ENCODE assay signal across 22 mouse cellular contexts in genomic region chr9:114111161-114111560, GRCm38 (mm10). TPM values are rescaled to one million over a fixed set of nuclear protein-coding genes. Genes with fewer than 3 reads are reported as not detected.
A peak's percentile ranks its signal among the peaks of the same experiment; 100 is the strongest.
DNase-seq lines count a peak whose midpoint lies in the region; ATAC-seq and TF ChIP-seq lines count a peak whose summit lies in the region.
"Had no signal": no experiment of that assay in that cellular context is flagged by ENCODE, and none has a peak within 500 bp of the region (broad histone marks: within the 10 kb centered on the region; RNA-seq: fewer than 3 reads in every experiment).

No protein-coding gene starts in this region.

- no peak overlapping the region for H3K4me3 ChIP-seq in heart, embryonic 11.5 days (ENCODE audit: low read depth, low read length)
- no peak overlapping the region for H3K4me3 ChIP-seq in intestine, embryonic 16.5 days (ENCODE audit: low read length)
- H3K4me3 ChIP-seq: embryonic facial prominence, embryonic 13.5 days; heart, adult 2 months; heart, embryonic 12.5 days; hindbrain, embryonic 10.5 days had no signal

- ATAC-seq in heart, embryonic 11.5 days (replicated peaks; ENCODE audit: insufficient number of reproducible peaks, low FRiP score, low TSS enrichment) = no peak
- 0 out of 2 replicates have a peak, but pooled peaks have one; percentile 26 for ATAC-seq in megakaryocyte-erythroid progenitor cell, adult 5-6 weeks (replicated peaks; ENCODE audit: low FRiP score, low TSS enrichment, poor library complexity, severe bottlenecking)
- ATAC-seq in intestine, embryonic 16.5 days = no peak
- ATAC-seq: intestine, postnatal 0 days had no signal

- H3K36me3 ChIP-seq in heart, embryonic 11.5 days (ENCODE audit: control insufficient read depth, insufficient read depth, low read length) = no peaks in the 10 kb centered on the region
- no peaks in the 10 kb centered on the region for H3K36me3 ChIP-seq in intestine, embryonic 16.5 days (ENCODE audit: control insufficient read depth, insufficient read depth, low read length)
- H3K36me3 ChIP-seq: embryonic facial prominence, embryonic 13.5 days; heart, embryonic 12.5 days; hindbrain, embryonic 10.5 days had no signal

- H3K9me3 ChIP-seq in heart, embryonic 11.5 days (replicated peaks; ENCODE audit: control insufficient read depth, low read length) = no peaks in the 10 kb centered on the region
- no peaks in the 10 kb centered on the region for H3K9me3 ChIP-seq in intestine, embryonic 16.5 days (ENCODE audit: control insufficient read depth, low read length)
- H3K9me3 ChIP-seq: embryonic facial prominence, embryonic 13.5 days; heart, embryonic 12.5 days; hindbrain, embryonic 10.5 days had no signal

- no peaks in the 10 kb centered on the region for H3K4me1 ChIP-seq in heart, embryonic 11.5 days (ENCODE audit: control insufficient read depth, insufficient read depth, low read length)
- H3K4me1 ChIP-seq in intestine, embryonic 16.5 days (ENCODE audit: control insufficient read depth, insufficient read depth, low read length) = no peaks in the 10 kb centered on the region
- H3K4me1 ChIP-seq: heart, embryonic 12.5 days; hindbrain, embryonic 10.5 days had no signal

- 87% methylated on average over 8 of the region's 8 CpGs for WGBS in heart, embryonic 11.5 days (ENCODE audit: insufficient replicate concordance)
- WGBS in intestine, embryonic 16.5 days = 82% methylated on average over 8 of the region's 8 CpGs

- H3K27ac ChIP-seq in heart, embryonic 11.5 days (ENCODE audit: low read depth, low read length) = no peak overlapping the region
- no peak overlapping the region for H3K27ac ChIP-seq in intestine, embryonic 16.5 days (ENCODE audit: low read length)
- H3K27ac ChIP-seq: heart, adult 2 months; hindbrain, embryonic 10.5 days; hindbrain, embryonic 14.5 days had no signal

- peak; percentile 39 to 51 for DNase-seq in cerebellum, postnatal 10 days
- DNase-seq in cerebellum, adult 9-10 months = no peak
- DNase-seq in heart, adult 11 months = peak; percentile 76
- DNase-seq in brain, embryonic 14.5 days (ENCODE audit: low read depth) = peak; percentile 13
- no peak for DNase-seq in kidney, postnatal 4 days
- DNase-seq: adrenal gland, adult 2 months; adrenal gland, postnatal 25 days; cerebellum, adult 11 months; cerebellum, adult 8-10 months; gastrocnemius, postnatal 10 days; heart, adult 2 months had no signal

- TF ChIP-seq CTCF in brain, embryonic 14.5 days (IDR thresholded peaks at IDR 0.05; ENCODE audit: borderline replicate concordance, extremely low read depth, insufficient read depth, insufficient read length) = no peak

- TF ChIP-seq POLR2A in brain, embryonic 14.5 days (IDR thresholded peaks at IDR 0.05; ENCODE audit: borderline replicate concordance, extremely low read depth, insufficient read depth, insufficient read length, poor library complexity, severe bottlenecking) = no peak

- H3K9ac ChIP-seq in heart, embryonic 11.5 days (ENCODE audit: low read depth, low read length) = no peak overlapping the region
- H3K9ac ChIP-seq in intestine, embryonic 16.5 days (ENCODE audit: low read depth, low read length) = no peak overlapping the region
- H3K9ac ChIP-seq: embryonic facial prominence, embryonic 13.5 days; heart, embryonic 12.5 days; hindbrain, embryonic 14.5 days had no signal

- H3K27me3 ChIP-seq in heart, embryonic 11.5 days (ENCODE audit: control insufficient read depth, insufficient read depth, low read length) = no peaks in the 10 kb centered on the region
- no peaks in the 10 kb centered on the region for H3K27me3 ChIP-seq in intestine, embryonic 16.5 days (replicated peaks; ENCODE audit: control insufficient read depth, insufficient read depth, low read length)
- H3K27me3 ChIP-seq: CH12.LX; embryonic facial prominence, embryonic 13.5 days; heart, embryonic 12.5 days had no signal

- no peak overlapping the region for H3K4me2 ChIP-seq in heart, embryonic 11.5 days
- no peak overlapping the region for H3K4me2 ChIP-seq in intestine, embryonic 16.5 days (ENCODE audit: low read depth, low read length)
- H3K4me2 ChIP-seq: embryonic facial prominence, embryonic 13.5 days; heart, embryonic 12.5 days; hindbrain, embryonic 14.5 days had no signal

RNA-seq across cellular contexts. Expression of gene Susd5, which starts 54.2 kb away (rescaled TPM):
- 0.07 and 0.19 TPM in 2 replicates for polyA plus RNA-seq in heart, embryonic 11.5 days (2014; fragmentation: Nextera tagmentation; extraction: Ambion mirVana)
- polyA plus RNA-seq in brain, embryonic 14.5 days (2012; rRNA removed) = 0.15 and 0.22 TPM in 2 replicates
- total RNA-seq in megakaryocyte-erythroid progenitor cell, adult 5-6 weeks (2014; fragmentation: Nextera tagmentation) = not detected in 2 replicates
- total RNA-seq in megakaryocyte-erythroid progenitor cell, adult 5-6 weeks (2017) = not detected in 2 replicates
- polyA plus RNA-seq in intestine, embryonic 16.5 days (2015; fragmentation: Nextera tagmentation; extraction: Ambion mirVana) = 0.62 and 0.69 TPM in 2 replicates
- total RNA-seq: CH12.LX had no signal
- polyA plus RNA-seq: forebrain, embryonic 11.5 days; forebrain, embryonic 16.5 days had no signal

Comparison
In these comparisons a context has a peak if more than half of its experiments do, and no peak if none do; other contexts are left out.
1. DNase-seq: peak in cerebellum, postnatal 10 days (2 of 2), heart, adult 11 months (single experiment) and brain, embryonic 14.5 days (single experiment); none in cerebellum, adult 9-10 months (single experiment) and kidney, postnatal 4 days (0 of 2).